Mouse (Mus musculus): ENCODE measurements around the gene Kctd20. TPM values are rescaled to one million over a fixed set of nuclear protein-coding genes. Genes with fewer than 3 reads are reported as not detected.

Kctd20 gene
- polyA plus RNA-seq, 1 experiment from 2014 or later = 123 TPM

GRCm38 (mm10) chr17:29007243-29007640 lies 55.5 kb downstream of the Kctd20 start:
- ATAC-seq = no peak
- Histone ChIP-seq H3K27me3 (replicated peaks; ENCODE audit: control insufficient read depth, insufficient read depth, low read length) (no peaks in the 10 kb centered on the region), H3K4me3 (replicated peaks; ENCODE audit: low read length) (peak overlapping the region; percentile 99), H3K9ac (replicated peaks; ENCODE audit: low read depth, low read length) (peak overlapping the region; percentile 97), H3K4me2 (ENCODE audit: low read length) (peak overlapping the region; percentile 84), H3K36me3 (ENCODE audit: control insufficient read depth, insufficient read depth) (no peaks in the 10 kb centered on the region), H3K4me1 (replicated peaks; ENCODE audit: control insufficient read depth, insufficient read depth, low read length) (peaks cover 24% of the 10 kb centered on the region), H3K27ac (ENCODE audit: low read length) (peak overlapping the region; percentile 91), H3K9me3 (ENCODE audit: control insufficient read depth, low read length) (no peaks in the 10 kb centered on the region)
- WGBS = 0% methylated on average over 19 of the region's 19 CpGs

- H3K4me2 ChIP-seq (ENCODE audit: low read length) = peak within 1 kb of the TSS; percentile 84
- peak within 1 kb of the TSS; percentile 97 for H3K9ac ChIP-seq (replicated peaks; ENCODE audit: low read depth, low read length)
- peaks cover 24% of the 10 kb centered on the region for H3K4me1 ChIP-seq (replicated peaks; ENCODE audit: control insufficient read depth, insufficient read depth, low read length)
- no peaks in the 10 kb centered on the region for H3K27me3 ChIP-seq (replicated peaks; ENCODE audit: control insufficient read depth, insufficient read depth, low read length)
- no peaks in the 10 kb centered on the region for H3K9me3 ChIP-seq (ENCODE audit: control insufficient read depth, low read length)
- peak; percentile 94 for ATAC-seq
- peak within 1 kb of the TSS; percentile 99 for H3K4me3 ChIP-seq (replicated peaks; ENCODE audit: low read length)
- no peaks in the 10 kb centered on the region for H3K36me3 ChIP-seq (ENCODE audit: control insufficient read depth, insufficient read depth)
- WGBS = under 1% methylated on average over 58 of the region's 65 CpGs
- H3K27ac ChIP-seq (ENCODE audit: low read length) = peak within 1 kb of the TSS; percentile 91
These were observed 56.0 kb downstream of the Kctd20 start, which contains the start of gene Stk38 for GRCm38 (mm10) chr17:29007641-29008325. Gene Stk38 (minus strand): TSS chr17:29007995.

- Histone ChIP-seq H3K27me3 (replicated peaks; ENCODE audit: control insufficient read depth, insufficient read depth, low read length) (no peaks in the 10 kb centered on the region), H3K4me1 (replicated peaks; ENCODE audit: control insufficient read depth, insufficient read depth, low read length) (peaks cover 24% of the 10 kb centered on the region), H3K4me2 (ENCODE audit: low read length) (peak overlapping the region; percentile 84), H3K27ac (ENCODE audit: low read length) (peak overlapping the region; percentile 91; the same call in 1 of the 2 replicates), H3K9me3 (ENCODE audit: control insufficient read depth, low read length) (no peaks in the 10 kb centered on the region), H3K4me3 (replicated peaks; ENCODE audit: low read length) (peak overlapping the region; percentile 99), H3K36me3 (ENCODE audit: control insufficient read depth, insufficient read depth) (no peaks in the 10 kb centered on the region), H3K9ac (replicated peaks; ENCODE audit: low read depth, low read length) (peak overlapping the region; percentile 97)
- ATAC-seq = no peak
- WGBS = 9% methylated on average over 8 of the region's 8 CpGs
These were observed 56.5 kb downstream of the Kctd20 start for GRCm38 (mm10) chr17:29008326-29008650.

GRCm38 (mm10) chr17:29009181-29009580 lies 57.4 kb downstream of the Kctd20 start:
- Histone ChIP-seq H3K4me2 (ENCODE audit: low read length) (no peak overlapping the region), H3K4me1 (replicated peaks; ENCODE audit: control insufficient read depth, insufficient read depth, low read length) (peaks cover 24% of the 10 kb centered on the region), H3K27ac (ENCODE audit: low read length) (no peak overlapping the region), H3K4me3 (replicated peaks; ENCODE audit: low read length) (no peak overlapping the region), H3K9me3 (ENCODE audit: control insufficient read depth, low read length) (no peaks in the 10 kb centered on the region), H3K27me3 (replicated peaks; ENCODE audit: control insufficient read depth, insufficient read depth, low read length) (no peaks in the 10 kb centered on the region), H3K36me3 (ENCODE audit: control insufficient read depth, insufficient read depth) (no peaks in the 10 kb centered on the region), H3K9ac (replicated peaks; ENCODE audit: low read depth, low read length) (no peak overlapping the region)
- no peak for ATAC-seq
- WGBS = 88% methylated on average over 4 of the region's 4 CpGs

GRCm38 (mm10) chr17:29014235-29014634 lies 62.5 kb downstream of the Kctd20 start:
- Histone ChIP-seq H3K4me1 (replicated peaks; ENCODE audit: control insufficient read depth, insufficient read depth, low read length) (no peaks in the 10 kb centered on the region), H3K9ac (replicated peaks; ENCODE audit: low read depth, low read length) (no peak overlapping the region), H3K9me3 (ENCODE audit: control insufficient read depth, low read length) (no peaks in the 10 kb centered on the region), H3K27me3 (replicated peaks; ENCODE audit: control insufficient read depth, insufficient read depth, low read length) (no peaks in the 10 kb centered on the region), H3K4me2 (ENCODE audit: low read length) (no peak overlapping the region), H3K4me3 (replicated peaks; ENCODE audit: low read length) (no peak overlapping the region), H3K27ac (ENCODE audit: low read length) (no peak overlapping the region), H3K36me3 (ENCODE audit: control insufficient read depth, insufficient read depth) (no peaks in the 10 kb centered on the region)
- ATAC-seq = no peak

GRCm38 (mm10) chr17:29015638-29016037 lies 63.9 kb downstream of the Kctd20 start:
- WGBS = 18% methylated on average over 2 of the region's 2 CpGs
- no peak overlapping the region for H3K4me2 ChIP-seq (ENCODE audit: low read length)
- H3K9me3 ChIP-seq (ENCODE audit: control insufficient read depth, low read length) = no peaks in the 10 kb centered on the region

GRCm38 (mm10) chr17:29016705-29017104 lies 65.0 kb downstream of the Kctd20 start:
- no peak overlapping the region for H3K4me2 ChIP-seq (ENCODE audit: low read length)
- H3K27me3 ChIP-seq (replicated peaks; ENCODE audit: control insufficient read depth, insufficient read depth, low read length) = no peaks in the 10 kb centered on the region
- H3K27ac ChIP-seq (ENCODE audit: low read length) = no peak overlapping the region
- no peak for ATAC-seq
- H3K9me3 ChIP-seq (ENCODE audit: control insufficient read depth, low read length) = no peaks in the 10 kb centered on the region
- no peak overlapping the region for H3K4me3 ChIP-seq (replicated peaks; ENCODE audit: low read length)
- no peaks in the 10 kb centered on the region for H3K36me3 ChIP-seq (ENCODE audit: control insufficient read depth, insufficient read depth)
- H3K4me1 ChIP-seq (replicated peaks; ENCODE audit: control insufficient read depth, insufficient read depth, low read length) = no peaks in the 10 kb centered on the region
- WGBS = 88% methylated on average over 4 of the region's 4 CpGs
- H3K9ac ChIP-seq (replicated peaks; ENCODE audit: low read depth, low read length) = no peak overlapping the region

More at GRCm38 (mm10) chr17:29015638-29016037, 63.9 kb downstream of the Kctd20 start:
- H3K4me1 ChIP-seq (replicated peaks; ENCODE audit: control insufficient read depth, insufficient read depth, low read length) = no peaks in the 10 kb centered on the region
- ATAC-seq = no peak
- H3K4me3 ChIP-seq (replicated peaks; ENCODE audit: low read length) = no peak overlapping the region
- no peaks in the 10 kb centered on the region for H3K36me3 ChIP-seq (ENCODE audit: control insufficient read depth, insufficient read depth)
- no peak overlapping the region for H3K27ac ChIP-seq (ENCODE audit: low read length)
- H3K27me3 ChIP-seq (replicated peaks; ENCODE audit: control insufficient read depth, insufficient read depth, low read length) = no peaks in the 10 kb centered on the region
- no peak overlapping the region for H3K9ac ChIP-seq (replicated peaks; ENCODE audit: low read depth, low read length)

- Histone ChIP-seq H3K27ac (ENCODE audit: low read length) (no peak overlapping the region), H3K27me3 (replicated peaks; ENCODE audit: control insufficient read depth, insufficient read depth, low read length) (no peaks in the 10 kb centered on the region; the same call in 1 of the 2 replicates), H3K4me3 (replicated peaks; ENCODE audit: low read length) (no peak overlapping the region), H3K4me1 (replicated peaks; ENCODE audit: control insufficient read depth, insufficient read depth, low read length) (no peaks in the 10 kb centered on the region), H3K9me3 (ENCODE audit: control insufficient read depth, low read length) (no peaks in the 10 kb centered on the region), H3K36me3 (ENCODE audit: control insufficient read depth, insufficient read depth) (no peaks in the 10 kb centered on the region), H3K4me2 (ENCODE audit: low read length) (no peak overlapping the region), H3K9ac (replicated peaks; ENCODE audit: low read depth, low read length) (no peak overlapping the region)
- WGBS = 44% methylated on average over 11 of the region's 11 CpGs
- no peak for ATAC-seq
These were observed 66.7 kb downstream of the Kctd20 start for GRCm38 (mm10) chr17:29018292-29018984.
